Mouse (Mus musculus): Measurements from ENCODE around the gene Atf7ip.

GRCm38 (mm10) chr6:136493486-136493885 lies 12.5 kb upstream of the Atf7ip start:
- TF ChIP-seq POLR2A (IDR thresholded peaks at IDR 0.05; ENCODE audit: low read depth, low read length) (no peak), CTCF (IDR thresholded peaks at IDR 0.05; ENCODE audit: borderline replicate concordance, insufficient read depth, low read length) (no peak)
